Mouse (Mus musculus): ENCODE data around the gene Cant1.

The Cant1 gene

GRCm38 (mm10) chr11:118408051-118408740 is 10.7 kb downstream of the Cant1 start:
- 91% methylated on average over 18 of the region's 18 CpGs for WGBS

GRCm38 (mm10) chr11:118407318-118407910 is 11.5 kb downstream of the Cant1 start:
- WGBS, result 88% methylated on average over 23 of the region's 23 CpGs

GRCm38 (mm10) chr11:118406521-118406920 is 12.4 kb downstream of the Cant1 start:
- 93% methylated on average over 5 of the region's 5 CpGs for WGBS

- 96% methylated on average over 8 of the region's 8 CpGs for WGBS
These were observed 13.6 kb downstream of the Cant1 start for GRCm38 (mm10) chr11:118405311-118405710.

- 86% methylated on average over 6 of the region's 6 CpGs for WGBS
These were observed 14.7 kb downstream of the Cant1 start for GRCm38 (mm10) chr11:118403951-118404899.

- WGBS, result 92% methylated on average over 2 of the region's 2 CpGs
These were observed 15.7 kb downstream of the Cant1 start for GRCm38 (mm10) chr11:118403183-118403582.

GRCm38 (mm10) chr11:118401760-118402280 is 17.1 kb downstream of the Cant1 start, which contains the start of gene Lgals3bp:
Gene Lgals3bp (minus strand): TSS chr11:118402092.
- WGBS, result 34% methylated on average over 7 of the region's 7 CpGs

GRCm38 (mm10) chr11:118401195-118401594 is 17.7 kb downstream of the Cant1 start:
- 75% methylated on average over 4 of the region's 4 CpGs for WGBS

GRCm38 (mm10) chr11:118400566-118400936 is 18.3 kb downstream of the Cant1 start:
- 36% methylated on average over 6 of the region's 6 CpGs for WGBS

- 78% methylated on average over 5 of the region's 5 CpGs for WGBS
These were observed 18.9 kb downstream of the Cant1 start for GRCm38 (mm10) chr11:118399891-118400565.

- WGBS, result 94% methylated on average over 26 of the region's 26 CpGs
These were observed 20.9 kb downstream of the Cant1 start for GRCm38 (mm10) chr11:118397806-118398530.

GRCm38 (mm10) chr11:118394538-118394937 is 24.3 kb downstream of the Cant1 start:
- WGBS, result 54% methylated on average over 6 of the region's 6 CpGs

- 83% methylated on average over 5 of the region's 5 CpGs for WGBS
These were observed 24.9 kb downstream of the Cant1 start for GRCm38 (mm10) chr11:118393991-118394390.

- WGBS, result 88% methylated on average over 13 of the region's 13 CpGs
These were observed 31.1 kb downstream of the Cant1 start for GRCm38 (mm10) chr11:118387816-118388215.

- WGBS, result 39% methylated on average over 11 of the region's 11 CpGs
These were observed 39.5 kb downstream of the Cant1 start for GRCm38 (mm10) chr11:118379251-118380009.

- 90% methylated on average over 6 of the region's 6 CpGs for WGBS
These were observed 40.2 kb downstream of the Cant1 start for GRCm38 (mm10) chr11:118378656-118379055.

- 75% methylated on average over 5 of the region's 5 CpGs for WGBS
These were observed 43.0 kb downstream of the Cant1 start for GRCm38 (mm10) chr11:118375881-118376280.

- WGBS, result 90% methylated on average over 8 of the region's 8 CpGs
These were observed 43.4 kb downstream of the Cant1 start for GRCm38 (mm10) chr11:118375461-118375860.

GRCm38 (mm10) chr11:118374506-118374905 is 44.4 kb downstream of the Cant1 start:
- WGBS, result 63% methylated on average over 5 of the region's 5 CpGs

GRCm38 (mm10) chr11:118372641-118373040 is 46.2 kb downstream of the Cant1 start:
- WGBS, result 73% methylated on average over 7 of the region's 7 CpGs

All from cerebral cortex, adult 2 months (tissue).